Mouse (Mus musculus) urinary bladder, adult 2 months (tissue): ENCODE data around the gene Itga1. TPM values are rescaled to one million over a fixed set of nuclear protein-coding genes. Genes with fewer than 3 reads are reported as not detected.
A peak's percentile ranks its signal among the peaks of the same experiment; 100 is the strongest.

Experiments
- DNase-seq: peaks from one replicate; pipeline ENCODE4 v3.0.0; 2022; ENCODE audit warnings: low spot score
- polyA plus RNA-seq: library from polyadenylated mRNA; depleted of rRNA; stranded (reverse); fragments of >200 nt; gene quantifications from 2 replicates; pipeline ENCODE4 v1.2.3, GENCODE M21; 2012; rRNA removed

The Itga1 gene
- 48.4 and 68.4 TPM in 2 replicates for polyA plus RNA-seq

DNA sequence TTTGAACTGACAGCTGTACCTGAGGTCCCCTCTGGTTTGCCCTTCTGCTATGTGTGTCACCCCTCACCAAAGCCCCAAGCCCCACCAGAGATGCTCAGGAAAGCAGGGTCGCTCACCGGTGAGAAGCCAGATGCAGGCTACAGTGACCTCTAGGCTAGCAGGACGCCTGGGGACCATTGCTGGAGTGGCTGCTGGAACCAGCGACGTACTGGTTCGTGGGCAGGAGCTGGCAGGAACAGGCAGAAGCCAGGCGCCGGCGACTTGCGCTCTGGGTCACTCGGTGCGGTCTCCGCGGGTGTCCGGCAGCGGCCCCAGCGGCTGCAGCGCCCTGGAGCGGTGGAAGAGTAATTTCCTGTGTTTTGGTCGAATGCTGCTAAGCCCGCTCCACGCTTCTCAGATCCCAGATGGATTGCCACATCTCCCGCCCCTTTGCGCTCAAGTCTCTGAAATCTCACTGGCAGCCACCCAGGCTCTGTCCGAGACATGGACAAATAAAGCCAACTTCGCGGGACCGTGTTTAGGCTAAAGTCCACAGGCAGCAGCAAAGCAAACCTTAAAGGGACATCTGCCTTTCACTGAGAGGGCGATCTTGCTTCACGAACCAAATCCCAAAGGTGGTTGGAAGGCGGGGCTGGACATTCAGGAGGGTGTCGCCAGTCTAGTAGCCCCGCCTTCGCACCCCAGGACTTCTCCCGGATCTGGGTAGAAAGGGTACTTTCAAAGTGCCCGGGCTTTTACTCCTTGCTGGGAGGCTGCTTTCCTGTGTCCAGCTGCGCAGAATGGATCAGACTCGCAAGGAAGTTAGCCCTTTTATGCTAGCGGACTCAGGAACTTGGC lies at the start of gene Itga1, which contains the start of gene Gm49395:
Gene Itga1, minus strand, starts transcription at position 610 of the 837 bp plus-strand sequence.
Gene Gm49395, minus strand, starts transcription at position 567 of the 837 bp plus-strand sequence.
- DNase-seq, result peak; percentile 65

DNA sequence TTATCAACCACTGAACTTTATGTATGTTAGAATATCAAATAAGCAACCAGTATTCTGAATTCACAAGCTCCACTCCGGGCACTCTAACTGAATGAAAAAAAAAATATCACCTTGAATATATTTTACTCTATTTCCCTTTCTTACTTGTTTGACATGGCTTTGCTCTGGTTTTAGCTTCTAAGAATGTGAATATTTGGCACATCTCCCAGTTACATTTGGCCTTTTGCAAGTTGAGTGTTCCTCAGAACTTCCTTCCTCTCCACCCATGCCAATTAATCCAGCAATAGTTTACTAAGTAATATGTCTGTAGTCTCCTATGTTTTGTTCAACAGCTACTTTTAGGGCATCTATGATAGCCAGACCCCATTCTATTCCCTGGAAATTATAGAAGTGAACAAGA lies 48.8 kb upstream of the Itga1 start:
- no peak for DNase-seq

DNA sequence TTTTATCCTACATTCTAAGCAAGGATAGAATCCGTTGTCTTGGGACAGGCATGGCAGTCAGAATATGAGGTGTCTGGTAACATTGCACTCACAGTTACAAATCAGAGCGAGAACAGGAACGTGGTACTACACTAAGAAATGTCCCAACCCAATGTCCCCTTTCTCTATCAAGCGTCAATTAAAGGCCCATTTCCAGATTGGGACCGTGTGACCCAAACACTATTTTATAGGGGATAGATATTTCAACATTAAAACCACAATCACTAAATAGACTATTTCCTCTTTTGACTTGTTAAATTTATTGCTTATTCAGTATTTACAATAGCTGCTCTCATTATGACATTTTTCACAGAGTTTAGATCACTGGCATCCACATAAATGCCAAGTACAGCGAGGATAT lies 48.1 kb upstream of the Itga1 start:
- DNase-seq, result no peak

DNA sequence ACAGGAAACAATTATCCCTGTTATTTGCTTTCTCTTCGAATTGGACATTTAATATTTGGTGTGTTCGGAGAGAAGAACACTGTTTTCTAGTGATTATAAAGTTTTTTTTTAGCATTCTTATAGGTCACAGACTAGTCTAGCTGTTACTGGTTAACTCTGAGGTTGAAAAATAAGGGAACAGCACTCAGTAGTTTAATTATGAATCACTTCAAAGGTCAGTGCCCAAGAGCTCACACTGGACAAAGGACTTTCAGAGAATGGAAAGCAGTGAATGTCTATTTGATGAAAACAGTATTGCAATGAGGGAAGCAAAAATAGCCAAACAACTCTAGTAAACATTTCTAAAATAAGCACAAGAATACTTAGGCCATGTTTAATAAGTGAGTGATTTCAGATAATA lies 41.8 kb upstream of the Itga1 start:
- DNase-seq, result no peak

DNA sequence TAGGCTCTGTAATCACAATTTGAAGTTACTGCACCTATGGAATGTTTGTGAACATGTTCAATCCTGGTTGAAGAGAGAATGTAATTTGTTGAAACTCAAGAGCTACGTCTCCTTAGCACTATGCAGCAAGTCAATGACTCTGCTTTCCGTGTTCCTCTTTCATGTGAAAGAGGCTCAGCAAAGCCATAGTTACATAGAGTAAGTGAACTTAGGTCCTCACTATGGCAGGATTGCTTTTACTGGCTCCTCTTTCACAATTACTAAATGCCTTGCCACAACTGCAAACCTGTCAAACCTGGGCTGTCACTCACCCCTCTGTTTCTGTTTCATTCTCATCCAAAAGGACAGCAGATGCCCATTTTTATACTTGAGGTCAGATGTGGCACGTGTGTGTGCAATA lies 40.3 kb upstream of the Itga1 start:
- no peak for DNase-seq

DNA sequence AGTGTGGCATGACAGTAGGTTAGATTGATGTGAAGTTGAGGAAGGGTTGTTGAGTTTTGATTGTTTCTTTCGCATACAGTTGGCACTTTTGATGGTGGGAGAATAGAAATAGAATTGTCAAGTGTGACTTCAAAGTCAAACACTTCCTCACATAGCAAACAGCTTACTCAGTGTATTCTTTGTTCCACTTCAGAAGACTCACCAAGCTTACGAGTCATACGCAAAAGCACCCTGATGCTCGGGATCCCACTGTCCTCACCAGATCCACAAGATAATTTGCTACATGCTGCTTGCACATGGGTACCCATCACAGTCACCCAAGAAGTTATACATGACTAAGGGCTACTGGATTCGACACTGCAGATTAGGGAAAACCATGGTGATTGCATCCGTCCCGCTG lies 36.7 kb upstream of the Itga1 start:
- DNase-seq, result no peak

DNA sequence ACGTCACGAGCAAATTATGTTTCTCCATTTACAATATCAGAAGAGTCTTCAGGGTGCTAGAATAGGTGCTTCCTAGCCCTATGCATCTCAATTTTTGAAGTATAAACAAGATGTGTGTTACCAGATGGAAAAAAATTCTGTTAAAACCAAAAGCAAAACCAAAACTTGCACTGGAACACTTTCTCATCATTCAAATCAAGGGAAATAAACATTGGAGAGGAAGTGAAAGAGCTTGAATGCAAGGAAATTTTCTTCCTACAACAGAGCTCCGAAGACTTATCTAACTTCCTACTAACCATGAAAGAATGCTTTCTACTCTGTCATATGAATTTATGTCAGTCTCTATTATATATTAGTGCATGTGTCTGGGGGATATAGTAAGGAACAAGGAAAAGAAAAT lies 35.0 kb upstream of the Itga1 start:
- no peak for DNase-seq

DNA sequence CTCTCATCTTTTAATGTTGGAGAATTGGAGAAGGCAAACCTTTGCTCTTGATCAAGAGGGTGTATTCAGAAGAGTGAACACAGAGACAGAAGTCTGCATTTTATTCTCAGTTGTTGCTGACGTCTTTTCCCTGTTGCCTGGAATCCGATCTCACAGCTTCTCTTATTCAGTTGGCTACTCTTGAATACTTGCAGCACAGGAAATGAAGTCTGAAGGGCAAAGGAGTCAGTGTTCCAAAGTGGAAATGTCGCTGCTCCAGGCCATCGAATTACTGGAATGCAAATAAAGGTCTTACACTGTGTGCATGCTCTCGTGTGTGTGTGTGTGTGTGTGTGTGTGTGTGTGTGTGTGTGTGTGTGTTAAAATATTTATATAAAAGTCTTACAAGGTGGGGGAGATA lies 30.7 kb upstream of the Itga1 start:
- DNase-seq, result no peak

DNA sequence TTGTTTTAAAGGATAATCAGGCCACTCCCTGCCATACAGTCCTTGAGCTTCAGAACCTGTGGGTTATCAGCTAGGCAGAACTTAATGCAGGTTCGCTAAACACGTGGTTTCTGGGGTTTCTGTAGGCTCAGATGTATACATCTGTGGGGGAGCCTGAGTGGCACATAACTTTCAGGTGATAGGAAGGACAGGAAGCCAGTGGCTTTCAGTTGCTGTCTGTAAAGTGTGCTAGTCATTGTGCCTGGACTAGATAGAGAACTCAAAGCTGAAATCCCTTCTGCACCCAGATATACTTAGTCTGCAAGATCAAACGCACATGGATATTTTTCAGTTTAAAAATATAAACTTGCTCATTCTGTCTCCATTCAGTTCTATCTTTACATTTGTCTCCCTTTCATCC lies 29.6 kb upstream of the Itga1 start:
- no peak for DNase-seq

DNA sequence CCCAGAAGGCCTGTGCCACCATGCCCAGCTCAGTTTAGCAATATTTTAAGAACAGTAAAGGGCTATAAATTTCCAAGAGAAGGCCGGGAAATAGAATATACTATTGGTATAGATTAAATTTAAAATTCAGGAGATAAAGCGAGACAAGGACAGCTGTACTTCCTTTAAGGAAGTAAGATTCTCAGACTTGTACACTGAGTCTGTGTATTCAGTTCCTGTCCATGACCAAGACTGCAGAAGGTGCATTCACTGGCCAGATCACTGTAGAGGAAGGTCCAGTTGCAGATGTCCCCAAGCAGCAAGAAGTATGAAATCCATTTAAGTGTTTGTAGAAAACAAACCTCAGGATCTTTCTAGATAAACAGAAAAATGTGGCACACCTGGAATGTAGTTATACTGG lies 28.3 kb upstream of the Itga1 start:
- no peak for DNase-seq

DNA sequence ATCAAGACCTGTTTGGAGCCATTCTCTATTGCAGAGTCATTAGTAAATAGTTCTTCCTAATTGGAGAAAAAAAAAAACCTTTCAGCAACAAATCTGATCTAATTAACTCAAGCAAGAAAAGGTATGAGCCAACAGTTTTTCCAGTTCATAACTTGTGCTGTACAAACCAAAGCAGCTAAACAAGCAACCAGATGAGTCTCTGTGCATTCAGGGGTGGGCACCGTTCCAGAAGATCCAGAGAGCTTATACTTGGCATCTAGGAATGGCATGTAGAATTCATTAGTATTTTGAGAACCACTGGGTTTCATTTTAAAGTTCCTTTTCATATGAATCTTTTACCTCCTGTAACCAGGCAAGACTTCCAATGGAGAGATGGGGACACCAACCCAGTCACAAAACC lies 26.1 kb upstream of the Itga1 start:
- no peak for DNase-seq

DNA sequence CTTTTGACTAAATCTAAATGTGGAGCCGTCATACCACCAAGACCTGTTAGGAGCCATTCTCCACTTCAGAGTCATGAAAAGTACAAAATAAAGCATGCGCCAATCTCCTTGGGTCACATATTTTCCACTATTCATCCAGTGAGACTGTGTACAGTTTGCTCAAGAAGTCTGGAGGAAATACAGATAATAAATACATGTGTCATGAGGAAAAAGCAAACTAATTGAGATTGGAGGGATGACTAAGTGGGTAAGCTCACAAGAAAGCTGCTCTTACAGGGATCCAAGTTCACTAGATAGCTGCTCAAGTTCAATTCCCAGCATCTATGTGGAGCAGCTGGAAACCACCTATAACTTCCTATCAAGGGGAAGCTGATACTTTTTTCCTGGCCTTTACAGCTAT lies 24.8 kb upstream of the Itga1 start:
- DNase-seq, result no peak

DNA sequence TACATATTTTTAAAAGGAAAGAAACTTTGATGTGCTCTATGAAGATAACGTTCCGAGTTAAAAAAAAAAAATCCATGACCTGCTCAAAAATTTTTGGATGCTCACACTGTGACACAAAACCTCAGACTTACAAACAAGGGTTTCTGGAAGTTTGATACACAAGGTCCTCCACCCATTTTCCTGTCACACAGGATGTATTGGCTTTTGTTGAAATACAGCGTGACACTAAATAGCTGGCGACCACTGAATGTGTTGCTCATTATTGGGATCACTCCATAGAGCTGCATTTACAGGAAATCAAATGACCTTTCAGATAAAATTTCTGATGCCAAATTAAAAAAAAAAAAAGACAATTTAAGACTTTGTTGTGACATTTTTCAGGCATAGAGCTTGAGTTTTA lies 23.4 kb upstream of the Itga1 start:
- DNase-seq, result no peak

DNA sequence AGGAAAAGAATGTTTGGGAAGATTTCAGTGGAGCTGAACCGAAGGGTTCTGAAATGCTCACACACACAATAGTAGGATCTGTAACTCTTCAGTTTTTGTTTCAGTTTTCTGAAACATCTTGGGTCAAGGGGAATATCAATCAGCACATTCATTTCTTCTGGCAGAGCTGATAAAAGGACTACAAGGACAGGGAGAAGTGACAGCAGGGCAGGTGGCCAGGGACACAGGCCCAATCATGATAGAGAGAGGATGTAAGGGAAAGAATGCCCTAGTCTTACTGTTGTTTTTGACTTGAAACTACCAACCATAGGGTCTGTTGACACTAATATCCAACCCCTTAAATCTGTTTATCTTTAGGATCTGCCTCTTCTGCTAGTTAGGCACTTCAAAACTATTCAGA lies 22.8 kb upstream of the Itga1 start:
- DNase-seq, result no peak

DNA sequence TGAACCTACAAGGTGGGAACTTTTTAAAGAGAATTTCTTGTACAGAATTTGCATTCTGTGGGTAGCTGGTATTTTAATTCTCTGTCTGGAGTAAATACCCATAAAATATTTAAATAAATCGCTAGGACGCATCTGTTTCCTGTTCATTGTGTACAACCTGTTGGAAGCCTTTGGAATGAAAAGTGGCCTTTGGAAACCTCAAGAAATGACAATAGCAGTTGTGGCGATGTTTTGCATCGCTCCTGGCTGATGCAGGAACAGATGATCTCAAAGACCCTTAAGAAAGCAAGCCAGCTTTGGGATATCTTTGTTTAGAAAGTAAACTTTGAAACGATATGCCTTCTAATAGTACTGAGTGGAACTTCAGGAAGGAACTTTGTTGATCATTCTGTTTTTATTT lies 17.0 kb upstream of the Itga1 start:
- no peak for DNase-seq

DNA sequence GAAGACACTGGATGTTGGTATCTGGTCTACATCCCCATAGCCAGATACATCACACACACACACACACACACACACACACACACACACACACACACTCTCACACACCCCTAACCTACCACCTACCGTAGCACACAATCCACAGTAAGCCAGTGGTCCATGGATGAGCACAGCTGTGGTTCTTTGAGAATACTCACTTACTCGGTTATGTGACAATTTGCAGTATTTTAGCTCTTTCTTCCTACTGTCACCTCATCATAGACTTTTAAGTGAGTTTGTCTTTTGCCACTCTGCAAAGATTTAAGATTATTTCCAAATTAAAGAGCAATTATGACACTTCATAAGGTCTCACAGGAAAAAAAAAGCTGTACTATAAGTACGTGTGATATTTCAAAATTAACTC lies 16.4 kb upstream of the Itga1 start:
- no peak for DNase-seq

DNA sequence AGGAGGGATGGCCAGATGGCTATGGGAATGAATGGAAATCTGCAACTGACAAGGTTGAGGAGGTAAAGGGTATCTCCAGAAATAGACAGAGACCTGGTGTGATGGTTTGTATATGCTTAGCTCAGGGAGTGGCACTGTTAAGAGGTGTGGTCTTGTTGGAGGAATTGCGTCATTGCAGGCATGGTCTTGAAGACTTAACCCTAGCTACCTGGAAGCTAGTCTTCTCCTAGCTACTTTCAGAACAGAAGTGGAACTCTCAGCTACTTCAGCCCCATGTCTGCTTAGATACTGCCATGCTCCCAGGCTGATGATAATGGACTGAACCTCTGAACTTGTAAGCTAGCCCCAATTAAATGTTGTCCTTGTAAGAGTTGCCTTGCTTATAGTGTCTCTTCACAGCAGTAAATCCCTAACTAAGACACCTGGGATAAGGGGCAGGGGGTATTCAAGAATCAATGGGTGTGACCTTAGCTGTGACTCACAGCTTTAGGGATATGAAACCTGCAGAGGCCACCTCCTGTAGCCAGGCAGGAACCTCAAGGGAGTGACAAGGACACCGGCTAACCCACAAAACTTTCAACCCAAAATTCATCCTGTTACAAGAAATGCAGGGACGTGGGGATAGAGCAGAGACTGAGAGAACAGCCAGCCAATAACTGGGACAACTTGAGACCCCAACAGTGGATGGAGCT lies 15.3 kb upstream of the Itga1 start:
- DNase-seq, result no peak

DNA sequence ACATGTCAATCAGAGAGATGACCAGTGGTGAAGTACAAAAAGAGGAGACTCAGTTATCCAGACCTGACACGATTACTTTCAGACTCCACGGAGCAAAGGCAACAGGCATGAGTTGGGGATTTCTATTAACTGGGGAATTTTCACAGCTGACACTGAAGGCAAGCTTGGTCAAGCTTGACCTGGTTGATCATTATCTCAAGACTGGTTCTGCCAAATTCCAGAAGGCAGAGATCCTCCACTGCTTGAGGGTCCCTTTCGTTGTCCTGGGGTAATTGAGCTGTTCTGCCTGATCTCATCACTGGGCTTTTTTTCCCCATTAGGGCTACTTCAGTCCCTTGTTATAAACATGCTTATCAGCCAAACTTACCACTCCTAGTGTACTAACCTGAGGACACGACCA lies 7.9 kb upstream of the Itga1 start:
- DNase-seq, result no peak

DNA sequence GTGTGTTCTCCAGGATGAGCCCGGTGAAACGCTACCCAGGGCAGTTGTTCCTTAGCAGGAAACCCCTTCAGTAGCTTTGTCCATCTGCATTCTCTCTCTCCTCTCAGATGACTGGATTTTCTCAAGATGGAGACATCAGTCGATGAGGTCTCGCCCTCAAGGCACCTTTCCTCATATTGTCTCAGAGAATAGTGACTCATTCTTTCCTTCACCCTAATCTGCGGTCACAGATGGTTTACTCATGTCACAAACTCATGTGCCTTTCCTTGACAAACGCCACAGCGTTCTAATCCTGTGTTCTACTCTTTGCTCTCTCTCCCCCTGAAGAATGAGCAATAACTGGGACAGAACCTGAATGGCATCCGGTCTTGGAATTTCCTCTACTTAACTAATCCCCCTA lies 5.7 kb upstream of the Itga1 start:
- DNase-seq, result no peak

DNA sequence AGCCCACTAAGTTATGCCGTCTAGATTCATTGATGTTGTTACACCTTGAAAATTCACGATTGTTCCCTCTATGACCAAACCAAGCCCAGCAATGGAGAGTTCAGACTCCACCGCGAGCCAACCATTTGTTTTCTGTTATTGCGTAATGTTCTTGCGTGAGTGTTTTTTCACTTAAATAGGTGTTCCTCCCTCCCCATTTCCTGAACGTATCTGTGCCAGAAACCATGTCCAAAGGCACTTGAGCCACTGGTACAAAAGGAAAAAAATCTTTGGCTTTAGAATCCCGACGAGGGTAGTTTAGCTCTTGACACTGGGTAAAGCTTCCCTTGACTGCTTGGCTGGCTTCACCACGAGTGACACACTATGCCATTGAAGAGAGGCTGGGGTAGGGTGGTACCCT lies 4.4 kb upstream of the Itga1 start:
- no peak for DNase-seq

DNA sequence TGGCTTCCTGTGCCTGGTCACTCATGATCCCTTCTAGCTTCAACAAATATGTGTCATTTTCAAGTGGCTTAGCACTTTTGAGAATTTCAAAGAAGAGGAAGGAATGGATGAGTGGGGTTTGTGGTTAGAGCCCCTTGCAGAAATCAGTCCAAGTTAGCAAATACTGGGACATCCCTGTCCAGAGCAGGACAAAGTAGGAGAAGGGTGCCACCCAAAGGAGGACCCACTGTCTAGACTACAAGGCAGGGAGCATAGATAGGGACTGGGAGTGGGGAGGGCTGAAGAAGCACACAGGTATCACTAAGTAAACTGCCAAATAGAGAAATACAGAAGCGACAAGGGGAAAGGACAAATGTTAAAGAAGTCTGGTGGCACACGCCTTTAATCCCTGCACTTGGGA lies 990 bp upstream of the Itga1 start:
- no peak for DNase-seq

DNA sequence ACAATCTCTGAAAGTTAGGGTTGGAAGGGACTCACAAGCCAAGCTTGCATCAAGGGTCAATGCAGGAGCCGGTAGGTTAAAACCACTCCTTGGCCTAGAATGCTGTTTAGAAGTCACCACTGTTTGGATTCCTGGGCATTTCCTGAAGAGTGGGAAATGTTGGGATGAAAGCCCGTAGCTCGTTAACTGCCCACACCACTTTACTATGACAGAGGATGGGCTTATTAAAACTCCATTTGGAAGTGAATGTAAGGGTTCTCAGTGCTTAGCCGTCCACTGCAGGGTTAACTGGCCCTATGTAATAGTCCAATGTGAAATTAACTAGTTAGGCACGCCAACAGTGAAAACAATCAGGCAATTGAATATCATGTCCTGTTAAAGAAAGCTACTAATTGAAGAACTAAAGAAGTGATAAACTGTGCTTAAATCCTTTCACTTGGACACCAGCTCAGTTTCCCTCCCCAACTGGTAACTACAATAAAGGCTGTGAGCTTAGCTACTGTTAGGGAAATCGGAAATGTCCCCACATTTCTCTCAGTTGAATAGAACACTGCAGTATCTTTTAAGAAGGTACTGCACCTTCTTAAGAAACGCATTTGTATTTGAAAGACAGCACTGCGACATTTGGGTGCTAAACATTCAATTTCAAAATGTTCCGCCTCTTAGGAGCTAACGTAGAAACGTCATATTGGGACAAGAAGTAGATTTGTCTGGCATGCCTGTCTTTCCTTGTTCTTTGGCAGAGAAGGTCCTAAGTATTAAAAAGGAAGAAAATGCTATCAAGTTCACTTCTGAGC lies 1.2 kb downstream of the Itga1 start:
- no peak for DNase-seq

DNA sequence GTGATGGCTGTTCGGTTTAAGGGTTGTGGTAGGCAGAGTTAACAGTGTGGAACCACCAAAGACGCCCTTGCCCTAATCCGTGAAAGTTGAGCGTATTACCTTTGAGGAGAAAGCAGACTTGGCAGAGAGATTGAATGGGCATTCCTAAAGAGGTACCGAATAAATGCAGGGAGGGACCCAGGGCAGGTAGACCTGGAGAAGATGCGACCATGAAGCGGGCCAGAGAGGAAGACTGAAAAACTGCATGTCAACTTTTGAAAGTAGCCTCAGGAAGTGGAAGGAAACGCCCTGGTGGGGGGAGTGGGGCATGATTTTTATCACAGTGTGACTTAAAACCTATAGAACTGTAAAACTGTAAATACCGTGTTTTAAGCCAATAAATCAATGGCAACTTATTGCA lies 2.4 kb downstream of the Itga1 start:
- no peak for DNase-seq
